Mouse (Mus musculus) ES-Bruce4 (cell line): Measurements from ENCODE around the gene Rbm6.

Source experiments
- CTCF ChIP-seq: IDR thresholded peaks from one replicate; pipeline ENCODE4 v1.8.1; 2011; ENCODE audit warnings: low read depth, low read length
- POLR2A ChIP-seq: IDR thresholded peaks from one replicate; pipeline ENCODE4 v1.8.1; 2011; ENCODE audit warnings: low read length; ENCODE audit not compliant: insufficient read depth

- TF ChIP-seq CTCF (no peak), POLR2A (no peak)
These were observed 41.9 kb upstream of the Rbm6 start for GRCm38 (mm10) chr9:107914764-107915420.
